Mouse (Mus musculus) kidney, postnatal 0 days (tissue): ENCODE results near the gene Pou6f2. TPM values are rescaled to one million over a fixed set of nuclear protein-coding genes. Genes with fewer than 3 reads are reported as not detected.

ENCODE experiments used
- ATAC-seq: fragments of 200-750 bp; cut with Nextera tagmentation; replicated peaks from 2 replicates; pipeline ENCODE4 v1.8.0; 2017; ENCODE audit warnings: low read depth, moderate number of reproducible peaks, moderate TSS enrichment, moderate library complexity; ENCODE audit not compliant: low FRiP score
- DNase-seq: peaks from one replicate; pipeline ENCODE4 v3.0.0-alpha.2; 2016; ENCODE audit warnings: low spot score
- H3K27ac ChIP-seq: fragments of 300-500 bp; sonication (generic); 2 replicates; pipeline ENCODE4 v1.5.1; 2014; ENCODE audit warnings: mild to moderate bottlenecking
- H3K27me3 ChIP-seq: fragments of 300-500 bp; sonication (generic); 2 replicates; pipeline ENCODE4 v1.6.1; 2014; ENCODE audit warnings: low read length, mixed read lengths; ENCODE audit not compliant: insufficient read depth
- H3K36me3 ChIP-seq: fragments of 300-500 bp; sonication (generic); 2 replicates; pipeline ENCODE4 v1.6.1; 2014; ENCODE audit warnings: low read length, mixed read lengths; ENCODE audit not compliant: insufficient read depth
- H3K4me1 ChIP-seq: fragments of 300-500 bp; sonication (generic); replicated peaks from 2 replicates; pipeline ENCODE4 v1.6.1; 2014; ENCODE audit warnings: antibody characterized with exemption, low read length, mixed read lengths; ENCODE audit not compliant: insufficient read depth
- H3K4me2 ChIP-seq: fragments of 300-500 bp; sonication (generic); 2 replicates; pipeline ENCODE4 v1.6.1; 2014; ENCODE audit warnings: mild to moderate bottlenecking, low read length, moderate library complexity, mixed read lengths
- H3K4me3 ChIP-seq: fragments of 300-500 bp; sonication (generic); replicated peaks from 2 replicates; pipeline ENCODE4 v1.5.1; 2014; ENCODE audit warnings: low read depth, low read length
- H3K9ac ChIP-seq: fragments of 300-500 bp; sonication (generic); 2 replicates; pipeline ENCODE4 v1.6.1; 2014; ENCODE audit warnings: low read depth, low read length
- H3K9me3 ChIP-seq: fragments of 300-500 bp; sonication (generic); replicated peaks from 2 replicates; pipeline ENCODE4 v1.6.1; 2016; ENCODE audit warnings: low read length, inconsistent platforms, mixed read lengths
- CTCF ChIP-seq: IDR thresholded peaks from 2 replicates; pipeline ENCODE4 v1.5.1; 2016; ENCODE audit warnings: antibody characterized with exemption, low read depth, mild to moderate bottlenecking, moderate library complexity
- WGBS: fragments of 180-500 bp; shearing (Covaris S2); extraction: QIAGEN DNeasy Blood & Tissue Kit; methylation state at CpG from one replicate; pipeline ENCODE4 v1.1.7; 2014; 5-methylcytosine and 5-hydroxymethylcytosine counted together
- polyA plus RNA-seq: library from polyadenylated mRNA; unstranded; fragments of >200 nt; fragmentation: Nextera tagmentation; extraction: Ambion mirVana; gene quantifications from 2 replicates; pipeline ENCODE4 v1.2.1, GENCODE M21; 2015

Gene Pou6f2
- polyA plus RNA-seq, 1 experiment from 2014 or later = 0.20 TPM

GRCm38 (mm10) chr13:18131324-18131723 lies 266.2 kb downstream of the Pou6f2 start:
- no peak for TF ChIP-seq CTCF
- Histone ChIP-seq H3K4me2 (no peak overlapping the region), H3K9me3 (no peaks in the 10 kb centered on the region), H3K9ac (no peak overlapping the region), H3K27ac (no peak overlapping the region), H3K4me3 (no peak overlapping the region), H3K4me1 (no peaks in the 10 kb centered on the region), H3K27me3 (no peaks in the 10 kb centered on the region), H3K36me3 (no peaks in the 10 kb centered on the region)
- DNase-seq = no peak
- no peak for ATAC-seq

GRCm38 (mm10) chr13:18129697-18130096 lies 267.8 kb downstream of the Pou6f2 start:
- H3K27me3 ChIP-seq = no peaks in the 10 kb centered on the region
- ATAC-seq (no peak), DNase-seq (no peak)
- H3K27ac ChIP-seq = no peak overlapping the region
- 43% methylated on average over 5 of the region's 5 CpGs for WGBS
- no peak overlapping the region for H3K4me2 ChIP-seq
- H3K9ac ChIP-seq = no peak overlapping the region
- H3K36me3 ChIP-seq = no peaks in the 10 kb centered on the region
- H3K9me3 ChIP-seq = no peaks in the 10 kb centered on the region
- H3K4me3 ChIP-seq = no peak overlapping the region
- H3K4me1 ChIP-seq = no peaks in the 10 kb centered on the region
- TF ChIP-seq CTCF = no peak

- no peak overlapping the region for H3K27ac ChIP-seq
- ATAC-seq (no peak), DNase-seq (no peak)
- no peak overlapping the region for H3K9ac ChIP-seq
- WGBS = 84% methylated on average over 11 of the region's 11 CpGs
- TF ChIP-seq CTCF = no peak
- H3K4me1 ChIP-seq = no peaks in the 10 kb centered on the region
- no peaks in the 10 kb centered on the region for H3K36me3 ChIP-seq
- no peak overlapping the region for H3K4me2 ChIP-seq
- H3K4me3 ChIP-seq = no peak overlapping the region
- no peaks in the 10 kb centered on the region for H3K27me3 ChIP-seq
- no peaks in the 10 kb centered on the region for H3K9me3 ChIP-seq
Measured at GRCm38 (mm10) chr13:18128826-18129225, 268.7 kb downstream of the Pou6f2 start.

GRCm38 (mm10) chr13:18128053-18128452 lies 269.4 kb downstream of the Pou6f2 start:
- no peak overlapping the region for H3K4me3 ChIP-seq
- H3K9me3 ChIP-seq = no peaks in the 10 kb centered on the region
- no peak overlapping the region for H3K27ac ChIP-seq
- ATAC-seq = no peak
- H3K4me2 ChIP-seq = no peak overlapping the region
- H3K4me1 ChIP-seq = no peaks in the 10 kb centered on the region
- H3K9ac ChIP-seq = no peak overlapping the region
- WGBS = 46% methylated on average over 4 of the region's 4 CpGs
- H3K36me3 ChIP-seq = no peaks in the 10 kb centered on the region
- DNase-seq = no peak
- H3K27me3 ChIP-seq = no peaks in the 10 kb centered on the region
- TF ChIP-seq CTCF = no peak

- no peak for ATAC-seq
- no peak for TF ChIP-seq CTCF
- WGBS = 78% methylated on average over 2 of the region's 2 CpGs
Measured at GRCm38 (mm10) chr13:18126111-18126510, 271.4 kb downstream of the Pou6f2 start.

GRCm38 (mm10) chr13:18125226-18126000 lies 272.1 kb downstream of the Pou6f2 start:
- no peak overlapping the region for H3K4me3 ChIP-seq
- WGBS = 55% methylated on average over 15 of the region's 15 CpGs
- no peaks in the 10 kb centered on the region for H3K36me3 ChIP-seq
- H3K27me3 ChIP-seq = no peaks in the 10 kb centered on the region
- no peak for TF ChIP-seq CTCF
- no peaks in the 10 kb centered on the region for H3K9me3 ChIP-seq
- ATAC-seq = no peak
- H3K4me2 ChIP-seq = no peak overlapping the region
- no peak overlapping the region for H3K9ac ChIP-seq
- H3K27ac ChIP-seq = no peak overlapping the region
- DNase-seq = no peak
- no peaks in the 10 kb centered on the region for H3K4me1 ChIP-seq

More at GRCm38 (mm10) chr13:18126111-18126510, 271.4 kb downstream of the Pou6f2 start:
- Histone ChIP-seq H3K9me3 (no peaks in the 10 kb centered on the region), H3K4me2 (no peak overlapping the region), H3K9ac (no peak overlapping the region), H3K27me3 (no peaks in the 10 kb centered on the region), H3K36me3 (no peaks in the 10 kb centered on the region), H3K4me3 (no peak overlapping the region), H3K27ac (no peak overlapping the region), H3K4me1 (no peaks in the 10 kb centered on the region)
- DNase-seq = no peak
